Mouse (Mus musculus): ENCODE results near the gene Wars2. TPM values are rescaled to one million over a fixed set of nuclear protein-coding genes. Genes with fewer than 3 reads are reported as not detected.

Wars2 gene
- polyA plus RNA-seq, 1 experiment from 2014 or later = 7.4 TPM

- ATAC-seq (ENCODE audit: low read depth) = no peak
- Histone ChIP-seq H3K36me3 (ENCODE audit: control insufficient read depth, insufficient read depth, low read length) (no peaks in the 10 kb centered on the region), H3K27me3 (ENCODE audit: control insufficient read depth, insufficient read depth, low read depth, low read length) (peaks cover 84% of the 10 kb centered on the region), H3K4me2 (ENCODE audit: low read depth, low read length) (peak overlapping the region; percentile 41), H3K4me1 (replicated peaks; ENCODE audit: control insufficient read depth, insufficient read depth, low read length) (peaks cover 8% of the 10 kb centered on the region; the same call in 1 of the 2 replicates), H3K9ac (ENCODE audit: low read length) (no peak overlapping the region), H3K4me3 (ENCODE audit: low read length) (peak overlapping the region; percentile 30), H3K9me3 (ENCODE audit: control insufficient read depth, low read length) (no peaks in the 10 kb centered on the region), H3K27ac (ENCODE audit: low read length) (no peak overlapping the region)
- WGBS = under 1% methylated on average over 50 of the region's 50 CpGs
These were observed 100.2 kb downstream of the Wars2 start for GRCm38 (mm10) chr3:99240811-99241738.

- no peak overlapping the region for H3K27ac ChIP-seq (ENCODE audit: low read length)
- H3K36me3 ChIP-seq (ENCODE audit: control insufficient read depth, insufficient read depth, low read length) = no peaks in the 10 kb centered on the region
- H3K4me2 ChIP-seq (ENCODE audit: low read depth, low read length) = no peak overlapping the region
- no peak for ATAC-seq (ENCODE audit: low read depth)
- H3K4me3 ChIP-seq (ENCODE audit: low read length) = no peak overlapping the region
- H3K27me3 ChIP-seq (ENCODE audit: control insufficient read depth, insufficient read depth, low read depth, low read length) = peaks cover 86% of the 10 kb centered on the region
- H3K9ac ChIP-seq (ENCODE audit: low read length) = no peak overlapping the region
- 12% methylated on average over 8 of the region's 8 CpGs for WGBS
- H3K9me3 ChIP-seq (ENCODE audit: control insufficient read depth, low read length) = no peaks in the 10 kb centered on the region
- H3K4me1 ChIP-seq (replicated peaks; ENCODE audit: control insufficient read depth, insufficient read depth, low read length) = peaks cover 8% of the 10 kb centered on the region; the same call in 1 of the 2 replicates
These were observed 101.6 kb downstream of the Wars2 start for GRCm38 (mm10) chr3:99242481-99242880.

GRCm38 (mm10) chr3:99245341-99245740 is 104.5 kb downstream of the Wars2 start:
- Histone ChIP-seq H3K9ac (ENCODE audit: low read length) (no peak overlapping the region), H3K4me3 (ENCODE audit: low read length) (no peak overlapping the region), H3K27me3 (ENCODE audit: control insufficient read depth, insufficient read depth, low read depth, low read length) (peaks cover 85% of the 10 kb centered on the region), H3K4me2 (ENCODE audit: low read depth, low read length) (no peak overlapping the region), H3K27ac (ENCODE audit: low read length) (no peak overlapping the region), H3K36me3 (ENCODE audit: control insufficient read depth, insufficient read depth, low read length) (no peaks in the 10 kb centered on the region), H3K9me3 (ENCODE audit: control insufficient read depth, low read length) (no peaks in the 10 kb centered on the region), H3K4me1 (replicated peaks; ENCODE audit: control insufficient read depth, insufficient read depth, low read length) (peaks cover 8% of the 10 kb centered on the region; the same call in 1 of the 2 replicates)
- peak; percentile 81 for ATAC-seq (ENCODE audit: low read depth)
- WGBS = 14% methylated on average over 3 of the region's 3 CpGs

GRCm38 (mm10) chr3:99246629-99247028 is 105.8 kb downstream of the Wars2 start:
- ATAC-seq (ENCODE audit: low read depth) = no peak
- H3K9me3 ChIP-seq (ENCODE audit: control insufficient read depth, low read length) = no peaks in the 10 kb centered on the region; the same call in 1 of the 2 replicates
- peaks cover 89% of the 10 kb centered on the region for H3K27me3 ChIP-seq (ENCODE audit: control insufficient read depth, insufficient read depth, low read depth, low read length)
- 40% methylated on average over 3 of the region's 3 CpGs for WGBS
- H3K4me1 ChIP-seq (replicated peaks; ENCODE audit: control insufficient read depth, insufficient read depth, low read length) = peaks cover 3% of the 10 kb centered on the region; the same call in 1 of the 2 replicates
- no peak overlapping the region for H3K9ac ChIP-seq (ENCODE audit: low read length)
- H3K4me2 ChIP-seq (ENCODE audit: low read depth, low read length) = no peak overlapping the region
- no peaks in the 10 kb centered on the region for H3K36me3 ChIP-seq (ENCODE audit: control insufficient read depth, insufficient read depth, low read length)
- H3K4me3 ChIP-seq (ENCODE audit: low read length) = no peak overlapping the region
- no peak overlapping the region for H3K27ac ChIP-seq (ENCODE audit: low read length)

- 9% methylated on average over 4 of the region's 4 CpGs for WGBS
- Histone ChIP-seq H3K9me3 (ENCODE audit: control insufficient read depth, low read length) (no peaks in the 10 kb centered on the region; the same call in 1 of the 2 replicates), H3K4me1 (replicated peaks; ENCODE audit: control insufficient read depth, insufficient read depth, low read length) (peaks cover 3% of the 10 kb centered on the region; the same call in 1 of the 2 replicates), H3K27ac (ENCODE audit: low read length) (no peak overlapping the region), H3K27me3 (ENCODE audit: control insufficient read depth, insufficient read depth, low read depth, low read length) (peaks cover 90% of the 10 kb centered on the region), H3K9ac (ENCODE audit: low read length) (no peak overlapping the region), H3K36me3 (ENCODE audit: control insufficient read depth, insufficient read depth, low read length) (no peaks in the 10 kb centered on the region), H3K4me2 (ENCODE audit: low read depth, low read length) (no peak overlapping the region), H3K4me3 (ENCODE audit: low read length) (no peak overlapping the region)
- ATAC-seq (ENCODE audit: low read depth) = no peak
These were observed 106.7 kb downstream of the Wars2 start for GRCm38 (mm10) chr3:99247586-99247985.

- WGBS = 4% methylated on average over 28 of the region's 28 CpGs
- H3K4me2 ChIP-seq (ENCODE audit: low read depth, low read length) = no peak overlapping the region
These were observed 107.3 kb downstream of the Wars2 start for GRCm38 (mm10) chr3:99247996-99248801.

GRCm38 (mm10) chr3:99248831-99249550 is 108.1 kb downstream of the Wars2 start:
- H3K4me3 ChIP-seq (ENCODE audit: low read length) = no peak overlapping the region
- H3K9me3 ChIP-seq (ENCODE audit: control insufficient read depth, low read length) = no peaks in the 10 kb centered on the region; the same call in 1 of the 2 replicates
- H3K36me3 ChIP-seq (ENCODE audit: control insufficient read depth, insufficient read depth, low read length) = no peaks in the 10 kb centered on the region
- WGBS = 2% methylated on average over 23 of the region's 25 CpGs
- no peak for ATAC-seq (ENCODE audit: low read depth)
- no peak overlapping the region for H3K27ac ChIP-seq (ENCODE audit: low read length)
- H3K4me1 ChIP-seq (replicated peaks; ENCODE audit: control insufficient read depth, insufficient read depth, low read length) = peaks cover 10% of the 10 kb centered on the region
- peaks cover 85% of the 10 kb centered on the region for H3K27me3 ChIP-seq (ENCODE audit: control insufficient read depth, insufficient read depth, low read depth, low read length)
- H3K9ac ChIP-seq (ENCODE audit: low read length) = no peak overlapping the region
- H3K4me2 ChIP-seq (ENCODE audit: low read depth, low read length) = no peak overlapping the region

More at GRCm38 (mm10) chr3:99247996-99248801, 107.3 kb downstream of the Wars2 start:
- Histone ChIP-seq H3K4me3 (ENCODE audit: low read length) (no peak overlapping the region), H3K36me3 (ENCODE audit: control insufficient read depth, insufficient read depth, low read length) (no peaks in the 10 kb centered on the region), H3K27me3 (ENCODE audit: control insufficient read depth, insufficient read depth, low read depth, low read length) (peaks cover 88% of the 10 kb centered on the region), H3K9ac (ENCODE audit: low read length) (no peak overlapping the region), H3K4me1 (replicated peaks; ENCODE audit: control insufficient read depth, insufficient read depth, low read length) (peaks cover 6% of the 10 kb centered on the region), H3K27ac (ENCODE audit: low read length) (no peak overlapping the region), H3K9me3 (ENCODE audit: control insufficient read depth, low read length) (no peaks in the 10 kb centered on the region; the same call in 1 of the 2 replicates)
- no peak for ATAC-seq (ENCODE audit: low read depth)

- 4% methylated on average over 11 of the region's 11 CpGs for WGBS
- H3K9ac ChIP-seq (ENCODE audit: low read length) = no peak overlapping the region
- ATAC-seq (ENCODE audit: low read depth) = no peak
- H3K27me3 ChIP-seq (ENCODE audit: control insufficient read depth, insufficient read depth, low read depth, low read length) = peaks cover 89% of the 10 kb centered on the region
- H3K27ac ChIP-seq (ENCODE audit: low read length) = no peak overlapping the region
- H3K4me1 ChIP-seq (replicated peaks; ENCODE audit: control insufficient read depth, insufficient read depth, low read length) = peaks cover 10% of the 10 kb centered on the region
- no peaks in the 10 kb centered on the region for H3K36me3 ChIP-seq (ENCODE audit: control insufficient read depth, insufficient read depth, low read length)
- no peak overlapping the region for H3K4me2 ChIP-seq (ENCODE audit: low read depth, low read length)
- H3K4me3 ChIP-seq (ENCODE audit: low read length) = no peak overlapping the region
- no peaks in the 10 kb centered on the region; the same call in 1 of the 2 replicates for H3K9me3 ChIP-seq (ENCODE audit: control insufficient read depth, low read length)
These were observed 108.6 kb downstream of the Wars2 start for GRCm38 (mm10) chr3:99249551-99249870.

Data from lung, embryonic 16.5 days (tissue).